Mouse (Mus musculus) megakaryocyte, embryonic 14.5 days (primary cell): Measurements from ENCODE around the gene Gdf1.

Experiments
- FLI1 ChIP-seq: IDR thresholded peaks from 2 replicates; pipeline ENCODE4 v1.6.1; 2012; ENCODE audit warnings: low read length, inconsistent platforms, mixed read lengths
- GATA1 ChIP-seq: IDR thresholded peaks from 3 replicates; pipeline ENCODE4 v1.6.1; 2012; ENCODE audit warnings: mixed read lengths, low read length, inconsistent platforms, borderline replicate concordance

- no peak for TF ChIP-seq GATA1
- no peak for TF ChIP-seq FLI1
Measured at GRCm38 (mm10) chr8:70376275-70376741, 46.7 kb downstream of the Gdf1 start.
